Mouse (Mus musculus) lung, postnatal 0 days (tissue): ENCODE results near the gene U2af1. TPM values are rescaled to one million over a fixed set of nuclear protein-coding genes. Genes with fewer than 3 reads are reported as not detected.
A peak's percentile ranks its signal among the peaks of the same experiment; 100 is the strongest.

Source experiments
- ATAC-seq: fragments of 200-750 bp; cut with Nextera tagmentation; 2 replicates; pipeline ENCODE4 v1.8.0; 2017; ENCODE audit warnings: moderate library complexity
- DNase-seq: peaks from one replicate; pipeline ENCODE4 v3.0.0-alpha.2; 2016; ENCODE audit warnings: low spot score
- H3K27ac ChIP-seq: fragments of 300-500 bp; sonication (generic); 2 replicates; pipeline ENCODE4 v1.5.1; 2014; ENCODE audit warnings: antibody characterized with exemption, mild to moderate bottlenecking, low read length, mixed read lengths
- H3K27me3 ChIP-seq: fragments of 300-500 bp; sonication (generic); replicated peaks from 2 replicates; pipeline ENCODE4 v1.6.1; 2014; ENCODE audit warnings: low read length, mixed read lengths; ENCODE audit not compliant: insufficient read depth
- H3K36me3 ChIP-seq: fragments of 300-500 bp; sonication (generic); 2 replicates; pipeline ENCODE4 v1.6.1; 2014; ENCODE audit warnings: low read length, mixed read lengths; ENCODE audit not compliant: insufficient read depth
- H3K4me1 ChIP-seq: fragments of 300-500 bp; sonication (generic); 2 replicates; pipeline ENCODE4 v1.6.1; 2014; ENCODE audit warnings: antibody characterized with exemption, low read depth, low read length, mixed read lengths; ENCODE audit not compliant: insufficient read depth
- H3K4me2 ChIP-seq: fragments of 300-500 bp; sonication (generic); replicated peaks from 2 replicates; pipeline ENCODE4 v1.6.1; 2014; ENCODE audit warnings: low read depth, mild to moderate bottlenecking, low read length, moderate library complexity, mixed read lengths
- H3K4me3 ChIP-seq: fragments of 300-500 bp; sonication (generic); 2 replicates; pipeline ENCODE4 v1.5.1; 2014; ENCODE audit warnings: low read depth, low read length
- H3K9ac ChIP-seq: fragments of 300-500 bp; sonication (generic); replicated peaks from 2 replicates; pipeline ENCODE4 v1.6.1; 2014; ENCODE audit warnings: low read depth, mild to moderate bottlenecking
- H3K9me3 ChIP-seq: fragments of 300-500 bp; sonication (generic); 2 replicates; pipeline ENCODE4 v1.6.1; 2016; ENCODE audit warnings: low read length, mixed read lengths
- CTCF ChIP-seq: IDR thresholded peaks from 2 replicates; pipeline ENCODE4 v1.5.1; 2016; ENCODE audit warnings: antibody characterized with exemption, mild to moderate bottlenecking
- EP300 ChIP-seq: IDR thresholded peaks from 2 replicates; pipeline ENCODE4 v1.6.1; 2016; ENCODE audit warnings: antibody characterized with exemption, mild to moderate bottlenecking, control low read depth
- WGBS: fragments of 180-500 bp; shearing (Covaris S2); extraction: QIAGEN DNeasy Blood & Tissue Kit; methylation state at CpG from one replicate; pipeline ENCODE4 v1.1.7; 2014; 5-methylcytosine and 5-hydroxymethylcytosine counted together
- polyA plus RNA-seq: library from polyadenylated mRNA; unstranded; fragments of >200 nt; fragmentation: Nextera tagmentation; extraction: Ambion mirVana; gene quantifications from 2 replicates; pipeline ENCODE4 v1.2.1, GENCODE M21; 2015

U2af1 gene
- polyA plus RNA-seq, 1 experiment from 2014 or later: 161 TPM

- WGBS: 10% methylated on average over 17 of the region's 17 CpGs
- ATAC-seq: peak; percentile 66
- Histone ChIP-seq H3K27ac (peak overlapping the region; percentile 71), H3K36me3 (no peaks in the 10 kb centered on the region), H3K9me3 (no peaks in the 10 kb centered on the region), H3K4me3 (no peak overlapping the region), H3K4me2 (no peak overlapping the region), H3K27me3 (no peaks in the 10 kb centered on the region), H3K4me1 (peaks cover 8% of the 10 kb centered on the region; the same call in 1 of the 2 replicates), H3K9ac (no peak overlapping the region)
- peak; percentile 94 for DNase-seq
- TF ChIP-seq EP300 (peak; percentile 8; the same call in 1 of the 2 replicates), CTCF (peak; percentile 97)
Measured at GRCm38 (mm10) chr17:31685514-31686224, 27.0 kb upstream of the U2af1 start.

DNA sequence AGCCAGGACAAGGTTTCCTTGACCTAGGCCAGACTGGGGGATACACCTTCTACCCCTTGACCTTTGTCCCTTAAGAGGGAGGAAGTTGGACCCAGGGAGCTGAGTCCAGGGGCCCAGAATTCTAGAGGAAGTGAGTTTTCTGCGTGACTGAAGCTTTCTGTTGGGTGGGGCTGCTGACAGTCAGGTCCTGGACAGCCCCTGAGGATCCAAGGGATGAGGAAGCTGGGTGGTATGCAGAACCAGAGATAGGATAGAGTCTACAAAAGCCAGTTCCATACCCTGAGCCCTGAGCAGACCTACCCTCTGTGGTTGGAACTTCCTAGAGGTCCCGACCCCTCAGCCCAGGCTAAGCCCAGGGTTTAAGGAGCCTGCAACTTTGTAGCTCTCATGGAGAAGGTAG is 21.8 kb upstream of the U2af1 start:
- ATAC-seq (no peak), DNase-seq (no peak)
- Histone ChIP-seq H3K27me3 (no peaks in the 10 kb centered on the region), H3K4me2 (no peak overlapping the region), H3K9me3 (no peaks in the 10 kb centered on the region), H3K9ac (no peak overlapping the region), H3K4me3 (no peak overlapping the region), H3K36me3 (no peaks in the 10 kb centered on the region), H3K27ac (no peak overlapping the region), H3K4me1 (no peaks in the 10 kb centered on the region)
- TF ChIP-seq CTCF (no peak), EP300 (no peak)
- 54% methylated on average over 2 of the region's 2 CpGs for WGBS

GRCm38 (mm10) chr17:31677507-31677906 is 18.8 kb upstream of the U2af1 start, which contains the start of gene Cryaa:
Gene Cryaa (plus strand): TSS chr17:31677807.
- Histone ChIP-seq H3K4me2 (no peak within 1 kb of the TSS), H3K9me3 (no peaks in the 10 kb centered on the region), H3K27me3 (no peaks in the 10 kb centered on the region), H3K4me3 (no peak within 1 kb of the TSS), H3K4me1 (no peaks in the 10 kb centered on the region), H3K36me3 (no peaks in the 10 kb centered on the region), H3K27ac (no peak within 1 kb of the TSS), H3K9ac (no peak within 1 kb of the TSS)
- ATAC-seq (no peak), DNase-seq (no peak)
- TF ChIP-seq EP300: no peak
- 73% methylated on average over 8 of the region's 8 CpGs for WGBS

GRCm38 (mm10) chr17:31674426-31674825 is 15.7 kb upstream of the U2af1 start:
- H3K27ac ChIP-seq: no peak overlapping the region
- no peaks in the 10 kb centered on the region for H3K9me3 ChIP-seq
- TF ChIP-seq CTCF (no peak), EP300 (no peak)
- no peak for ATAC-seq
- H3K4me3 ChIP-seq: no peak overlapping the region
- 65% methylated on average over 1 of the region's 1 CpGs for WGBS
- H3K27me3 ChIP-seq: no peaks in the 10 kb centered on the region
- H3K9ac ChIP-seq: no peak overlapping the region
- H3K36me3 ChIP-seq: no peaks in the 10 kb centered on the region
- no peak overlapping the region for H3K4me2 ChIP-seq
- DNase-seq: no peak
- no peaks in the 10 kb centered on the region for H3K4me1 ChIP-seq

- no peak overlapping the region for H3K4me3 ChIP-seq
- no peaks in the 10 kb centered on the region for H3K36me3 ChIP-seq
- no peak for TF ChIP-seq CTCF
- TF ChIP-seq EP300: no peak
- no peak overlapping the region for H3K4me2 ChIP-seq
- ATAC-seq (no peak), DNase-seq (no peak)
- no peaks in the 10 kb centered on the region for H3K4me1 ChIP-seq
- no peaks in the 10 kb centered on the region for H3K27me3 ChIP-seq
- WGBS: 74% methylated on average over 11 of the region's 12 CpGs
- no peaks in the 10 kb centered on the region for H3K9me3 ChIP-seq
- H3K27ac ChIP-seq: no peak overlapping the region
- no peak overlapping the region for H3K9ac ChIP-seq
Measured at GRCm38 (mm10) chr17:31672279-31672678, 13.6 kb upstream of the U2af1 start.

GRCm38 (mm10) chr17:31671698-31672097 is 13.0 kb upstream of the U2af1 start:
- H3K27me3 ChIP-seq: no peaks in the 10 kb centered on the region
- H3K9me3 ChIP-seq: no peaks in the 10 kb centered on the region
- DNase-seq (no peak), ATAC-seq (no peak)
- no peak overlapping the region for H3K9ac ChIP-seq
- no peaks in the 10 kb centered on the region for H3K4me1 ChIP-seq
- no peak overlapping the region for H3K27ac ChIP-seq
- TF ChIP-seq CTCF (no peak), EP300 (no peak)
- WGBS: 68% methylated on average over 8 of the region's 8 CpGs
- H3K36me3 ChIP-seq: no peaks in the 10 kb centered on the region
- H3K4me2 ChIP-seq: no peak overlapping the region
- H3K4me3 ChIP-seq: no peak overlapping the region

- H3K9ac ChIP-seq: no peak overlapping the region
- ATAC-seq: no peak
- no peak for TF ChIP-seq CTCF
- no peak for TF ChIP-seq EP300
- no peaks in the 10 kb centered on the region for H3K36me3 ChIP-seq
- H3K27me3 ChIP-seq: no peaks in the 10 kb centered on the region
- H3K27ac ChIP-seq: no peak overlapping the region
- no peaks in the 10 kb centered on the region for H3K4me1 ChIP-seq
- no peak overlapping the region for H3K4me3 ChIP-seq
- DNase-seq: no peak
- WGBS: 51% methylated on average over 11 of the region's 11 CpGs
- no peak overlapping the region for H3K4me2 ChIP-seq
- H3K9me3 ChIP-seq: no peaks in the 10 kb centered on the region
Measured at GRCm38 (mm10) chr17:31670163-31670562, 11.5 kb upstream of the U2af1 start.
